Mouse (Mus musculus) skeletal muscle tissue, adult 2 months (tissue): ENCODE results near the gene Dag1.
"Not testable (repeated sequence)": the region's sequence is repeated elsewhere in the genome, so short reads cannot be mapped to it uniquely, and the experiment has no call there.

ENCODE experiments used
- DNase-seq: peaks from one replicate; pipeline ENCODE4 v3.0.0-alpha.2; 2012; ENCODE audit warnings: low read depth, low spot score

Gene Dag1

GRCm38 (mm10) chr9:108263690-108264190, at the start of gene Dag1:
TSS of gene Dag1 (minus strand) at chr9:108263958.
- DNase-seq: peak; percentile 96

GRCm38 (mm10) chr9:108308141-108308540, 44.4 kb upstream of the Dag1 start:
- no peak for DNase-seq

GRCm38 (mm10) chr9:108307021-108307807, 43.5 kb upstream of the Dag1 start:
- no peak for DNase-seq

GRCm38 (mm10) chr9:108306571-108306980, 42.8 kb upstream of the Dag1 start:
- peak; percentile 64 for DNase-seq

- peak; percentile 100 for DNase-seq
Observed at GRCm38 (mm10) chr9:108305629-108306520, 42.1 kb upstream of the Dag1 start, which contains the start of the genes Rhoa and Tcta. TSS of gene Rhoa (plus strand) at chr9:108306129. TSS of gene Tcta (minus strand) at chr9:108306160.

GRCm38 (mm10) chr9:108305170-108305569, 41.4 kb upstream of the Dag1 start:
- no peak for DNase-seq

GRCm38 (mm10) chr9:108304716-108305115, 41.0 kb upstream of the Dag1 start:
- no peak for DNase-seq

GRCm38 (mm10) chr9:108301853-108302252, 38.1 kb upstream of the Dag1 start:
- DNase-seq: no peak

- DNase-seq: no peak
Observed at GRCm38 (mm10) chr9:108296453-108297355, 32.9 kb upstream of the Dag1 start, which contains the start of gene Amt. TSS of gene Amt (plus strand) at chr9:108296853.

- no peak for DNase-seq
Observed at GRCm38 (mm10) chr9:108290773-108291172, 27.0 kb upstream of the Dag1 start.

GRCm38 (mm10) chr9:108290016-108290750, 26.4 kb upstream of the Dag1 start, which contains the start of gene Nicn1:
TSS of gene Nicn1 (plus strand) at chr9:108290429.
- peak; percentile 94 for DNase-seq

- DNase-seq: no peak
Observed at GRCm38 (mm10) chr9:108289347-108289746, 25.6 kb upstream of the Dag1 start.

GRCm38 (mm10) chr9:108287526-108288238, 23.9 kb upstream of the Dag1 start:
- not testable (repeated sequence) for DNase-seq

GRCm38 (mm10) chr9:108284410-108284809, 20.7 kb upstream of the Dag1 start:
- DNase-seq: peak; percentile 70

- peak; percentile 86 for DNase-seq
Observed at GRCm38 (mm10) chr9:108280071-108280828, 16.5 kb upstream of the Dag1 start.

- DNase-seq: no peak
Observed at GRCm38 (mm10) chr9:108278697-108279450, 15.1 kb upstream of the Dag1 start.

GRCm38 (mm10) chr9:108275331-108275659, 11.5 kb upstream of the Dag1 start:
- DNase-seq: no peak
